Mouse (Mus musculus): ENCODE measurements at regions not wholly inside any gene's neighbourhood (a gene's known extent, or its start where the extent isn't known, plus 50 kb on each side); places are given as distances from the start of the nearest gene placed in this dataset.

GRCm38 (mm10) chr5:72245382-72245781, 77.4 kb upstream of the Commd8 start:
- ATAC-seq (ENCODE audit: extremely low read depth, insufficient number of reproducible peaks, low FRiP score, poor library complexity, severe bottlenecking), result no peak

GRCm38 (mm10) chr5:72244134-72244533, 76.1 kb upstream of the Commd8 start:
- no peak for ATAC-seq (ENCODE audit: extremely low read depth, insufficient number of reproducible peaks, low FRiP score, poor library complexity, severe bottlenecking)

DNA sequence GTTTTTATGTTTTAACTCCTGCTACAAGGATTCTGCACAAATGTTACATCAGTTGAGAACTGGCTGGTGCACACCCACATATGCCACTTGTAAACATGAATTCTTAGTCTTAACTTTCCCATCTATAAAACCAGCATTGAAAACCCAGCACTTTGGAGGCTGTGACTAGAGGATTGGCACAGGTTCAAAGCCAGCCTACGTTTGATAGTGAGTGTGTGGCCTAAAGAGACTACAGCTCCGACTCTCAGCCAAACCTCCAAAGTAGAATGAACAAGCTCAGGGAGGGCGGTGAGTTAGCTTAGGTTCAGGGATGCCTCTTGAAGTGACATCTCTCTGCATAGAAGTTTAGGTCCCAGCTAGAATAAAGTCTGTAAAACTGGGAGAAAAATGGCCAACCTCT, 75.0 kb upstream of the Commd8 start:
- ATAC-seq (ENCODE audit: extremely low read depth, insufficient number of reproducible peaks, low FRiP score, poor library complexity, severe bottlenecking), result no peak

- ATAC-seq (ENCODE audit: extremely low read depth, insufficient number of reproducible peaks, low FRiP score, poor library complexity, severe bottlenecking), result no peak
Measured at GRCm38 (mm10) chr5:72241451-72241850, 73.5 kb upstream of the Commd8 start.

DNA sequence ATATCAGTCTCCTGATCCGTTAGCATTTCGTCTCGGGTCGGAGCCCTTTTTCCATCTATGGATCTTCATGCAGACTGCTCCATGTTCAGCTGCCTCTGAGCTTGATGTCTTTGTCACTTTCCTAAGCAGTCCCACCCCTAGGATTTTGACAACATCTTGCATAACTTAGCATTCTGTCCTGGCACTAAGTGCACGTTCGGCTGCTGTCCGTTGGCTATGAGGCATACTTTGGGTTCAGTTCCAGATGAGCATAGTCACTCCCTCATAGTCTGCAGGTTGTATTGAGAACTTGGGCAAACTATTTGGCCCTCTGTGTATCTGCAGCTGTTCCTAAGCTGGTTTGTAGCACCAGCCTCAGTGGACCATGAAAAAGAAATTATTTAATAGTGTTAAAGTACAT, 72.3 kb upstream of the Commd8 start:
- no peak for ATAC-seq (ENCODE audit: extremely low read depth, insufficient number of reproducible peaks, low FRiP score, poor library complexity, severe bottlenecking)

DNA sequence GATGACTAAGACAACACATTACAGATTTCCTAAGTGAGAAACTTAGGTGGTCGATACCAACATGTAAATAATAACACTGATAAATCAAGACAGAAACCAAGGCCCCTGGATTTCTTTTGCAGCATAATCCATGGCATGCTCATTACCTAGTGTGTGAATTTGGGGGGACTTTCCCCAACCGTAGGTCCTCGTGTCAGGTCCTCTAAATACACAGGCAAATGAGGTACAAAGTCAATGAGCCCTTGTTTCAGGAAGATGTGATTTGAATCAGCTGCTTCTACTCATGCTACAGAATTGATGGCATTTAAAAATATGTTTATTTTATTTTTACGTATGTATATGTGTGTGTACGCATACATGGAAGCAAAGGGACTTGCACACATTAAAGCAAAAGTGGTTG, 59.0 kb upstream of the Commd8 start:
- ATAC-seq (ENCODE audit: extremely low read depth, insufficient number of reproducible peaks, low FRiP score, poor library complexity, severe bottlenecking), result no peak

DNA sequence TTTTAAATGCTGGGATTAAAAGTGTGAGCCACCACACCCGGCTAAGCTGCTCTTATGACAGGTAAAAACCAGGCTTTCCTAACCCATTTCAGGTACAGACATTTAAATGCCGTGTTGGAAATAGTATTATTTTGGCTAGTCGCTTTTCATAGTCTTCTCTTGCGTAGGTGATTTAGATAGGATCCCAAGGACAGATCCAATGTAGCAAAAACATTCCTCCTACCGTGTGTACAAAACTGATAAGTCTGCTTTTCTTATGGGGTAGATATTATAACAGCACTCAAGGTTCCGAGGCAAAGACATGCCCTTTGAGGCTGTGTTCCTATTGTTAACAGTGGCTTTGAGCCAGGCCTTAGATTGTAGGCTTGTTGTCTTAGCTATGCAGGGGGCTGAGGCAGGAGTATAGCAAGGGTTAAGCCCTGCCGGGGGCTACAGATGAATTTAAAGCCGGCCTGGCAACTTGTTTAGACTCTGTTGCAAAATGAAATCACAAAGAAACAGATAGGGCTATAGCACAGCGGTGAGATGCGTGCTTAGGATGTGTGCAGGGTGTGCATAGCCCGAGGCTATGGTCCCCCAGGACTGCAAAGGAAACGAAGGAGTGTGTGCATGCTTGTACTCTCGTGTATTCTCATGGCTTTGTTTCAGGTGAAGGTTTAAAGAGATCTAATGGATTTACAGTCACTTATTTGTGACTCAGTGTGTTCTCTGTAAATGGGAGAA, 57.7 kb upstream of the Commd8 start:
- no peak for ATAC-seq (ENCODE audit: extremely low read depth, insufficient number of reproducible peaks, low FRiP score, poor library complexity, severe bottlenecking)

DNA sequence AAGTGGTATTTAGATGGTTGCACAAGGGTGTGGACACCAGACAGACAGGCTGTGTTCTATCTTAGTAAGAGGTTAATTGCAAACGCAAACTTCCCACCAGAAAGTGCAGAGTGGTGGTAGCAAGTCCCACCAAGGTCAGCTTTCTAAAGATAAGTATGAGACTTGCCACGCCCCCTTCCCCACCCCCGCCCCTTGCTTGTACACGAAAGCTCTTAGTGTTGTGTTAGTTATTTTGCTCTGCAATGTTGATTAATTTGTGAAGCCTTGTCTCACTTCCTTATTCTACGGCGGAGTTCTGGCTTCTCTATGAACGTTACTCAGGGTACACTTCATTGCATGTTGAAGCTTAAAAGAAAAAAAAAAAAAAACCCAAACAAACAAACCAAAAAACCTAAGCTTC, 57.1 kb upstream of the Commd8 start:
- peak; percentile 80 for ATAC-seq (ENCODE audit: extremely low read depth, insufficient number of reproducible peaks, low FRiP score, poor library complexity, severe bottlenecking)

- no peak for ATAC-seq (ENCODE audit: extremely low read depth, insufficient number of reproducible peaks, low FRiP score, poor library complexity, severe bottlenecking)
Measured at GRCm38 (mm10) chr5:72224551-72224966, 56.6 kb upstream of the Commd8 start.

DNA sequence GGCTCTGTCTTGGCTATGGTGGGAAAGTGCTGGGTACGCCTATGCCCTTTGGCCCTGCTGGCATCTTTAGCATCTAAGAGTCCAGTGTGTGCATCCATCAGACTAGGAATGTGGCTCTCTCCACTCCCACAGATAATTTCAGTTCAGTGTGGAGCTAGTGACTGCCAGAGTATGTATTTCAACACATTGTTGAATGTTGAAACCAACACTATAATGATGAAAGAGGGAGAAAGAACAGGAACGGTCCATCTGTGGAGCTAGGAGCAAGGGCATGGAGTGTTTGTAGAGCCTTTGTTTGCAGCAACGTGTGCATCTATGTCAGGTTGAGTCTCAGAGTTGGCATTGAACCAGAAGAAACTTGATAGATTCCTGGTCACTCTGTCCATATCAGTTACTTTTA, 54.9 kb upstream of the Commd8 start:
- ATAC-seq (ENCODE audit: extremely low read depth, insufficient number of reproducible peaks, low FRiP score, poor library complexity, severe bottlenecking), result no peak

DNA sequence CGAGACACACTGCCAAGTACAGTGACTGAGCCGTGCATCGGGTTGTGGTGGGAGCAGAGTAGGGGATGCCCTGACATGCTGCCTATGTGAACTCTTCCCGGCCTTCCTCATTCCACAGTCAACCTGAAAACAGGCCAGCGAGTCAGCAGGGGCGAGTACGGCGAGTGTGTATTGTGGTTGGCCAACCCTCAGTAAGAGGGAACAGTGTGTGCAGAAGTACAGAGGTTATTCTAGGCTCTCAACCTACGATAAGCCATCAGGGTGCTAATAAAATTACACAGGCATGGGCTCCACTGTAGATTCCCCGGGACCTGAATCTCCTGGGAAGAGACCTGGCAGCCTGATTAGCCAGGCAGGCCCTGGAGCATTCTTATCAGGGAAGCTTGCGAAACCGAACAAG, 51.7 kb upstream of the Commd8 start:
- ATAC-seq (ENCODE audit: extremely low read depth, insufficient number of reproducible peaks, low FRiP score, poor library complexity, severe bottlenecking), result peak; percentile 56; the same call in 1 of the 2 replicates

- no peak for ATAC-seq (ENCODE audit: extremely low read depth, insufficient number of reproducible peaks, low FRiP score, poor library complexity, severe bottlenecking)
Measured at GRCm38 (mm10) chr5:72219248-72219647, 51.3 kb upstream of the Commd8 start.

All from neutrophil, adult 5-6 weeks (primary cell).